ENCODE assay signal across 9 mouse cellular contexts in genomic region chr11:83448021-83448926, GRCm38 (mm10). TPM values are rescaled to one million over a fixed set of nuclear protein-coding genes. Genes with fewer than 3 reads are reported as not detected.
DNase-seq lines count a peak whose midpoint lies in the region; ATAC-seq and TF ChIP-seq lines count a peak whose summit lies in the region.
"Had no signal": no experiment of that assay in that cellular context is flagged by ENCODE, and none has a peak within 500 bp of the region (broad histone marks: within the 10 kb centered on the region; RNA-seq: fewer than 3 reads in every experiment).

No protein-coding gene starts in this region.

- H3K9ac ChIP-seq in ES-E14 (ENCODE audit: insufficient read depth, low read depth, low read length, poor library complexity, severe bottlenecking): no peak overlapping the region

- H3K9me3 ChIP-seq in ES-E14 (ENCODE audit: control insufficient read depth, insufficient read depth, low read depth, low read length): no peaks in the 10 kb centered on the region

- no peak; the same call in 1 of the 2 replicates for ATAC-seq in megakaryocyte progenitor cell, adult 5-6 weeks (replicated peaks; ENCODE audit: poor library complexity)

- peak overlapping the region; percentile 3; the same call in 1 of the 2 replicates for H3K27ac ChIP-seq in ES-E14 (ENCODE audit: insufficient read depth, low read depth, low read length, poor library complexity, severe bottlenecking)

- H3K4me1 ChIP-seq in ES-E14 (ENCODE audit: control insufficient read depth in 2 of 2, insufficient read depth in 2 of 2, low read length in 2 of 2, poor library complexity in 1 of 2): peaks cover 4 to 30% of the 10 kb centered on the region in 2 experiments

- in situ Hi-C loops in ES-E14 (cut with MboI; ENCODE audit: low sequenced_read_pairs in 2 of 2, unreplicated experiment in 2 of 2): no loop called here

- intact Hi-C loops in heart, postnatal 14 days (cut with DNase I): no loop called here
- intact Hi-C loops in left cerebral cortex, postnatal 25 days (cut with DNase I): loop anchor here (10.0 kb wide), 1 partner anchor 187 kb away; no protein-coding TSS in a partner anchor

- no peak for DNase-seq in ES-E14 (ENCODE audit: low read depth, low spot score)
- peak; percentile 80 for DNase-seq in embryo, embryonic 10 days (ENCODE audit: low spot score)
- DNase-seq in heart, postnatal 14 days: peak; percentile 60
- DNase-seq in lung, adult 18-20 months: peak; percentile 46 to 51
- no peak for DNase-seq in urinary bladder, postnatal 10 days (ENCODE audit: low spot score)
- DNase-seq in cerebellum, postnatal 25 days: no peak
- DNase-seq in left cerebral cortex, postnatal 25 days (ENCODE audit: low spot score in 2 of 2): no peak

- no peaks in the 10 kb centered on the region for H3K36me3 ChIP-seq in ES-E14 (ENCODE audit: control insufficient read depth, insufficient read depth, low read length, poor library complexity, severe bottlenecking)

- no peak overlapping the region for H3K4me3 ChIP-seq in ES-E14 (ENCODE audit: insufficient read depth in 1 of 2, low read depth in 1 of 2, low read length in 2 of 2, poor library complexity in 1 of 2, severe bottlenecking in 1 of 2)

TF ChIP-seq in ES-E14, 5 proteins besides CTCF, POLR2A, EP300 and RAD21:
- TF ChIP-seq ZNF384 (IDR thresholded peaks at IDR 0.05; ENCODE audit: low read depth, low read length): no peak
- TF ChIP-seq HCFC1 (IDR thresholded peaks at IDR 0.05; ENCODE audit: borderline replicate concordance, insufficient read depth, low read length): no peak
- TF ChIP-seq ZC3H11A (IDR thresholded peaks at IDR 0.05; ENCODE audit: borderline replicate concordance, low read depth, low read length): no peak
- no peak for TF ChIP-seq CHD2 (IDR thresholded peaks at IDR 0.05; ENCODE audit: low read depth, low read length)
- TF ChIP-seq MAFK (IDR thresholded peaks at IDR 0.05; ENCODE audit: insufficient read depth, low read depth, low read length): no peak
TF ChIP-seq in ES-E14: peak in this region for 0.

RNA-seq across cellular contexts. Expression of gene 1700020L24Rik, which starts 10.8 kb away (rescaled TPM):
- total RNA-seq in ES-E14 (2012; rRNA removed): 0.36 TPM in 1 of 2 replicates, not detected in the other
- not detected for total RNA-seq in heart, postnatal 14 days (2021)
- total RNA-seq in megakaryocyte progenitor cell, adult 5-6 weeks (2015): 30.8 and 38.7 TPM in 2 replicates
- total RNA-seq in megakaryocyte progenitor cell, adult 5-6 weeks (2017): 77.0 and 80.6 TPM in 2 replicates
- total RNA-seq in left cerebral cortex, postnatal 25 days (2021): not detected
- total RNA-seq: left cerebral cortex, postnatal 10 days had no signal

RNA-seq across cellular contexts. Expression of gene Mmp28, which starts 14.6 kb away (rescaled TPM):
- 0.79 and 1.3 TPM in 2 replicates for total RNA-seq in ES-E14 (2012; rRNA removed)
- total RNA-seq in heart, postnatal 14 days (2021): 1 to 10 TPM; 7.6 to 9.6 TPM
- total RNA-seq in megakaryocyte progenitor cell, adult 5-6 weeks (2015): 4.7 and 7.2 TPM in 2 replicates
- total RNA-seq in megakaryocyte progenitor cell, adult 5-6 weeks (2017): 3.4 and 5.0 TPM in 2 replicates
- 1 to 10 TPM; 3.9 to 4.3 TPM for total RNA-seq in left cerebral cortex, postnatal 25 days (2021)

RNA-seq across cellular contexts. Expression of gene Gas2l2, which starts 19.0 kb away (rescaled TPM):
- 0.09 TPM in 1 of 2 replicates, not detected in the other for total RNA-seq in ES-E14 (2012; rRNA removed)
- total RNA-seq in heart, postnatal 14 days (2021): under 1 TPM in 1 of 2 experiments, not detected in 1; 0.24 TPM
- 0.15 and 0.30 TPM in 2 replicates for total RNA-seq in megakaryocyte progenitor cell, adult 5-6 weeks (2015)
- 0.20 and 0.21 TPM in 2 replicates for total RNA-seq in megakaryocyte progenitor cell, adult 5-6 weeks (2017)
- under 1 TPM in 1 of 2 experiments, not detected in 1; 0.18 TPM for total RNA-seq in left cerebral cortex, postnatal 25 days (2021)

RNA-seq across cellular contexts. Expression of gene Taf15, which starts 24.6 kb away (rescaled TPM):
- total RNA-seq in ES-E14 (2012; rRNA removed): 33.8 and 53.8 TPM in 2 replicates
- total RNA-seq in heart, postnatal 14 days (2021): 10 to 100 TPM; 37.8 to 38.5 TPM
- 68.8 and 73.2 TPM in 2 replicates for total RNA-seq in megakaryocyte progenitor cell, adult 5-6 weeks (2015)
- total RNA-seq in megakaryocyte progenitor cell, adult 5-6 weeks (2017): 25.2 and 49.7 TPM in 2 replicates
- 10 to 100 TPM; 48.4 to 65.7 TPM for total RNA-seq in left cerebral cortex, postnatal 25 days (2021)

RNA-seq across cellular contexts. Expression of gene Rasl10b, which starts 39.3 kb away (rescaled TPM):
- 1.2 and 1.9 TPM in 2 replicates for total RNA-seq in ES-E14 (2012; rRNA removed)
- total RNA-seq in heart, postnatal 14 days (2021): 10 to 100 TPM; 30.4 to 31.9 TPM
- not detected in 2 replicates for total RNA-seq in megakaryocyte progenitor cell, adult 5-6 weeks (2015)
- 0.14 TPM in 1 of 2 replicates, not detected in the other for total RNA-seq in megakaryocyte progenitor cell, adult 5-6 weeks (2017)
- total RNA-seq in left cerebral cortex, postnatal 25 days (2021): 100 to 1,000 TPM; 258 to 277 TPM

Comparison
In these comparisons a context has a peak if more than half of its experiments do, and no peak if none do; other contexts are left out.
1. DNase-seq: peak in embryo, embryonic 10 days (single experiment), heart, postnatal 14 days (2 of 2) and lung, adult 18-20 months (2 of 2); none in ES-E14 (single experiment), urinary bladder, postnatal 10 days (single experiment), cerebellum, postnatal 25 days (0 of 2) and left cerebral cortex, postnatal 25 days (0 of 2).
2. RNA of gene 1700020L24Rik, which starts 10.8 kb away (total RNA-seq): 30.8 to 80.6 TPM in megakaryocyte progenitor cell, adult 5-6 weeks; not detected in left cerebral cortex, postnatal 25 days, 0.36 TPM in ES-E14 and not detected in heart, postnatal 14 days; every median in the first group is over 10 times any median in the second.